Mouse (Mus musculus) neural tube, embryonic 11.5 days (tissue): ENCODE results near the gene Plcxd2. TPM values are rescaled to one million over a fixed set of nuclear protein-coding genes. Genes with fewer than 3 reads are reported as not detected.

ENCODE experiments used
- ATAC-seq: fragments of 200-750 bp; cut with Nextera tagmentation; 2 replicates; pipeline ENCODE4 v1.8.0; 2017; ENCODE audit warnings: moderate number of reproducible peaks, mild to moderate bottlenecking, moderate TSS enrichment, moderate library complexity; ENCODE audit not compliant: insufficient read depth, low FRiP score, low TSS enrichment
- DNase-seq: peaks from one replicate; pipeline ENCODE4 v3.0.0-alpha.2; 2015; ENCODE audit warnings: low spot score
- H3K27ac ChIP-seq: fragments of 300-500 bp; sonication (generic); 2 replicates; pipeline ENCODE4 v1.5.1; 2014; ENCODE audit warnings: low read depth, mild to moderate bottlenecking, low read length
- H3K27me3 ChIP-seq: fragments of 300-500 bp; sonication (generic); 2 replicates; pipeline ENCODE4 v1.6.1; 2014; ENCODE audit warnings: mild to moderate bottlenecking, low read length, mixed read lengths; ENCODE audit not compliant: control insufficient read depth, insufficient read depth
- H3K36me3 ChIP-seq: fragments of 300-500 bp; sonication (generic); 2 replicates; pipeline ENCODE4 v1.6.1; 2014; ENCODE audit warnings: mild to moderate bottlenecking, low read length, moderate library complexity, mixed read lengths; ENCODE audit not compliant: control insufficient read depth, insufficient read depth
- H3K4me1 ChIP-seq: fragments of 300-500 bp; sonication (generic); 2 replicates; pipeline ENCODE4 v1.6.1; 2014; ENCODE audit warnings: low read length, mixed read lengths; ENCODE audit not compliant: control insufficient read depth, insufficient read depth
- H3K4me2 ChIP-seq: fragments of 300-500 bp; sonication (generic); 2 replicates; pipeline ENCODE4 v1.6.1; 2014; ENCODE audit warnings: low read depth, mild to moderate bottlenecking, moderate library complexity
- H3K4me3 ChIP-seq: fragments of 300-500 bp; sonication (generic); 2 replicates; pipeline ENCODE4 v1.5.1; 2014; ENCODE audit warnings: low read depth, low read length
- H3K9ac ChIP-seq: fragments of 300-500 bp; sonication (generic); 2 replicates; pipeline ENCODE4 v1.6.1; 2014; ENCODE audit warnings: mild to moderate bottlenecking, low read length
- H3K9me3 ChIP-seq: fragments of 300-500 bp; sonication (generic); 2 replicates; pipeline ENCODE4 v1.6.1; 2016; ENCODE audit warnings: low read length; ENCODE audit not compliant: control insufficient read depth
- WGBS: fragments of 180-500 bp; shearing (Covaris S2); extraction: QIAGEN DNeasy Blood & Tissue Kit; methylation state at CpG from one replicate; pipeline ENCODE4 v1.1.7; 2014; 5-methylcytosine and 5-hydroxymethylcytosine counted together
- polyA plus RNA-seq: library from polyadenylated mRNA; unstranded; fragments of >200 nt; fragmentation: Nextera tagmentation; extraction: Ambion mirVana; gene quantifications from 2 replicates; pipeline ENCODE4 v1.2.1, GENCODE M21; 2014

Plcxd2 gene
- polyA plus RNA-seq, 1 experiment from 2014 or later = 5.1 TPM

- 95% methylated on average over 2 of the region's 2 CpGs for WGBS
- no peak overlapping the region for H3K27ac ChIP-seq
- H3K36me3 ChIP-seq = no peaks in the 10 kb centered on the region
- no peak overlapping the region for H3K4me3 ChIP-seq
- no peaks in the 10 kb centered on the region for H3K4me1 ChIP-seq
- no peaks in the 10 kb centered on the region for H3K9me3 ChIP-seq
- no peak for DNase-seq
- no peak overlapping the region for H3K9ac ChIP-seq
- H3K4me2 ChIP-seq = no peak overlapping the region
- ATAC-seq = no peak
- no peaks in the 10 kb centered on the region for H3K27me3 ChIP-seq
These were observed 39.8 kb downstream of the Plcxd2 start for GRCm38 (mm10) chr16:45970187-45970586.

- no peak overlapping the region for H3K9ac ChIP-seq
- H3K27ac ChIP-seq = no peak overlapping the region
- H3K4me2 ChIP-seq = no peak overlapping the region
- H3K4me3 ChIP-seq = no peak overlapping the region
- WGBS = 84% methylated on average over 5 of the region's 5 CpGs
- H3K9me3 ChIP-seq = no peaks in the 10 kb centered on the region
- H3K36me3 ChIP-seq = no peaks in the 10 kb centered on the region
- no peaks in the 10 kb centered on the region for H3K27me3 ChIP-seq
- DNase-seq (no peak), ATAC-seq (no peak)
- no peaks in the 10 kb centered on the region for H3K4me1 ChIP-seq
These were observed 41.3 kb downstream of the Plcxd2 start for GRCm38 (mm10) chr16:45968716-45969115.

GRCm38 (mm10) chr16:45967471-45967870 lies 42.5 kb downstream of the Plcxd2 start:
- Histone ChIP-seq H3K4me2 (no peak overlapping the region), H3K27ac (no peak overlapping the region), H3K4me3 (no peak overlapping the region), H3K9me3 (no peaks in the 10 kb centered on the region), H3K4me1 (no peaks in the 10 kb centered on the region), H3K36me3 (no peaks in the 10 kb centered on the region), H3K27me3 (no peaks in the 10 kb centered on the region), H3K9ac (no peak overlapping the region)
- WGBS = 20% methylated on average over 7 of the region's 7 CpGs
- ATAC-seq = peak; percentile 71; the same call in 1 of the 2 replicates
- peak; percentile 77 for DNase-seq

- no peak overlapping the region for H3K27ac ChIP-seq
- no peak for ATAC-seq
- no peaks in the 10 kb centered on the region for H3K9me3 ChIP-seq
- H3K36me3 ChIP-seq = no peaks in the 10 kb centered on the region
- no peak for DNase-seq
- H3K4me2 ChIP-seq = no peak overlapping the region
- H3K9ac ChIP-seq = no peak overlapping the region
- H3K4me1 ChIP-seq = no peaks in the 10 kb centered on the region
- WGBS = 75% methylated on average over 5 of the region's 5 CpGs
- no peaks in the 10 kb centered on the region for H3K27me3 ChIP-seq
- H3K4me3 ChIP-seq = no peak overlapping the region
These were observed 43.4 kb downstream of the Plcxd2 start for GRCm38 (mm10) chr16:45966604-45967003.

- no peaks in the 10 kb centered on the region for H3K27me3 ChIP-seq
- ATAC-seq = no peak
- WGBS = 85% methylated on average over 6 of the region's 6 CpGs
These were observed 45.2 kb downstream of the Plcxd2 start for GRCm38 (mm10) chr16:45964777-45965176.

GRCm38 (mm10) chr16:45963837-45964236 lies 46.2 kb downstream of the Plcxd2 start:
- Histone ChIP-seq H3K27me3 (no peaks in the 10 kb centered on the region), H3K4me3 (no peak overlapping the region), H3K36me3 (no peaks in the 10 kb centered on the region), H3K9me3 (no peaks in the 10 kb centered on the region), H3K4me1 (no peaks in the 10 kb centered on the region), H3K4me2 (no peak overlapping the region), H3K9ac (no peak overlapping the region), H3K27ac (no peak overlapping the region)
- 87% methylated on average over 8 of the region's 8 CpGs for WGBS
- DNase-seq = no peak
- no peak for ATAC-seq

More at GRCm38 (mm10) chr16:45964777-45965176, 45.2 kb downstream of the Plcxd2 start:
- H3K9me3 ChIP-seq = no peaks in the 10 kb centered on the region
- H3K4me1 ChIP-seq = no peaks in the 10 kb centered on the region
- H3K36me3 ChIP-seq = no peaks in the 10 kb centered on the region
- no peak overlapping the region for H3K4me2 ChIP-seq
- no peak overlapping the region for H3K9ac ChIP-seq
- H3K4me3 ChIP-seq = no peak overlapping the region
- no peak overlapping the region for H3K27ac ChIP-seq
- DNase-seq = no peak

GRCm38 (mm10) chr16:45963088-45963487 lies 46.9 kb downstream of the Plcxd2 start:
- Histone ChIP-seq H3K4me2 (no peak overlapping the region), H3K27me3 (no peaks in the 10 kb centered on the region), H3K4me3 (no peak overlapping the region), H3K9ac (no peak overlapping the region), H3K4me1 (no peaks in the 10 kb centered on the region), H3K9me3 (no peaks in the 10 kb centered on the region), H3K27ac (no peak overlapping the region), H3K36me3 (no peaks in the 10 kb centered on the region)
- WGBS = 67% methylated on average over 5 of the region's 5 CpGs
- no peak for ATAC-seq
- DNase-seq = no peak

GRCm38 (mm10) chr16:45960978-45961377 lies 49.0 kb downstream of the Plcxd2 start:
- 86% methylated on average over 3 of the region's 3 CpGs for WGBS
- no peaks in the 10 kb centered on the region for H3K27me3 ChIP-seq
- no peak overlapping the region for H3K4me2 ChIP-seq

GRCm38 (mm10) chr16:45956390-45956950 lies 53.5 kb downstream of the Plcxd2 start:
- no peaks in the 10 kb centered on the region for H3K4me1 ChIP-seq
- no peaks in the 10 kb centered on the region for H3K9me3 ChIP-seq
- no peak overlapping the region for H3K4me2 ChIP-seq
- WGBS = 66% methylated on average over 4 of the region's 4 CpGs
- no peak overlapping the region for H3K4me3 ChIP-seq
- no peaks in the 10 kb centered on the region for H3K36me3 ChIP-seq
- no peaks in the 10 kb centered on the region for H3K27me3 ChIP-seq
- no peak overlapping the region for H3K9ac ChIP-seq
- no peak overlapping the region for H3K27ac ChIP-seq
- no peak for DNase-seq
- ATAC-seq = no peak

More at GRCm38 (mm10) chr16:45960978-45961377, 49.0 kb downstream of the Plcxd2 start:
- Histone ChIP-seq H3K27ac (no peak overlapping the region), H3K4me1 (no peaks in the 10 kb centered on the region), H3K9me3 (no peaks in the 10 kb centered on the region), H3K4me3 (no peak overlapping the region), H3K36me3 (no peaks in the 10 kb centered on the region), H3K9ac (no peak overlapping the region)
- no peak for ATAC-seq
- no peak for DNase-seq
